Mouse (Mus musculus): ENCODE measurements around the gene Egfem1. TPM values are rescaled to one million over a fixed set of nuclear protein-coding genes. Genes with fewer than 3 reads are reported as not detected.

The Egfem1 gene
- polyA plus RNA-seq, 1 experiment from 2014 or later, result 4.7 TPM

GRCm38 (mm10) chr3:29732626-29733025 is 650.8 kb downstream of the Egfem1 start:
- ATAC-seq (no peak), DNase-seq (ENCODE audit: low spot score) (no peak)
- Histone ChIP-seq H3K4me2 (ENCODE audit: low read length) (no peak overlapping the region), H3K27me3 (replicated peaks; ENCODE audit: control insufficient read depth, insufficient read depth, low read length) (no peaks in the 10 kb centered on the region), H3K9ac (ENCODE audit: low read length) (no peak overlapping the region), H3K27ac (ENCODE audit: low read depth, low read length) (no peak overlapping the region), H3K9me3 (replicated peaks; ENCODE audit: control insufficient read depth, low read length) (no peaks in the 10 kb centered on the region), H3K36me3 (ENCODE audit: control insufficient read depth, insufficient read depth, low read length) (no peaks in the 10 kb centered on the region), H3K4me3 (ENCODE audit: low read depth, low read length) (no peak overlapping the region), H3K4me1 (ENCODE audit: control insufficient read depth, insufficient read depth, low read length) (no peaks in the 10 kb centered on the region)
- WGBS, result 81% methylated on average over 4 of the region's 4 CpGs

GRCm38 (mm10) chr3:29734251-29734650 is 652.4 kb downstream of the Egfem1 start:
- ATAC-seq (no peak), DNase-seq (ENCODE audit: low spot score) (no peak)
- Histone ChIP-seq H3K27me3 (replicated peaks; ENCODE audit: control insufficient read depth, insufficient read depth, low read length) (no peaks in the 10 kb centered on the region), H3K9ac (ENCODE audit: low read length) (no peak overlapping the region), H3K27ac (ENCODE audit: low read depth, low read length) (no peak overlapping the region), H3K9me3 (replicated peaks; ENCODE audit: control insufficient read depth, low read length) (no peaks in the 10 kb centered on the region), H3K4me2 (ENCODE audit: low read length) (no peak overlapping the region), H3K4me1 (ENCODE audit: control insufficient read depth, insufficient read depth, low read length) (no peaks in the 10 kb centered on the region), H3K4me3 (ENCODE audit: low read depth, low read length) (no peak overlapping the region), H3K36me3 (ENCODE audit: control insufficient read depth, insufficient read depth, low read length) (no peaks in the 10 kb centered on the region)
- WGBS, result 48% methylated on average over 6 of the region's 6 CpGs

- Histone ChIP-seq H3K9me3 (replicated peaks; ENCODE audit: control insufficient read depth, low read length) (no peaks in the 10 kb centered on the region), H3K9ac (ENCODE audit: low read length) (no peak overlapping the region), H3K27me3 (replicated peaks; ENCODE audit: control insufficient read depth, insufficient read depth, low read length) (no peaks in the 10 kb centered on the region), H3K4me3 (ENCODE audit: low read depth, low read length) (no peak overlapping the region), H3K27ac (ENCODE audit: low read depth, low read length) (no peak overlapping the region), H3K4me2 (ENCODE audit: low read length) (no peak overlapping the region), H3K4me1 (ENCODE audit: control insufficient read depth, insufficient read depth, low read length) (no peaks in the 10 kb centered on the region), H3K36me3 (ENCODE audit: control insufficient read depth, insufficient read depth, low read length) (no peaks in the 10 kb centered on the region)
- peak; percentile 58 for DNase-seq (ENCODE audit: low spot score)
- 28% methylated on average over 5 of the region's 5 CpGs for WGBS
- no peak for ATAC-seq
These were observed 657.5 kb downstream of the Egfem1 start for GRCm38 (mm10) chr3:29739292-29739691.

MicroRNAs encoded within 50 kb of the gene (microRNA counts, 519-probe panel; counts per million panel counts)
- 2,974 counts per million, percentile 24 among the panel's probes with 10 or more counts for microRNA mmu-miR-551b

Small RNAs within 50 kb of the gene (microRNA-seq; reads per million reads assigned to microRNA genes)
- gene Mir21b (not detected), gene Mir551b (42.8 reads per million, percentile 47 among the genes with 10 or more reads in this experiment)

Other genes starting within 250 kb of the Egfem1 start
- gene Gm1527, start 189.4 kb upstream of the Egfem1 start, polyA plus RNA-seq (2014; fragmentation: Nextera tagmentation; extraction: Ambion mirVana), result not detected in 2 replicates

Measured in forebrain, embryonic 14.5 days (tissue).